Mouse (Mus musculus) ovary, postnatal 10 days (tissue): ENCODE results near the gene Olfr65.

Experiments
- DNase-seq: peaks from one replicate; pipeline ENCODE4 v3.0.0; 2022; ENCODE audit warnings: low spot score

Olfr65 gene

DNA sequence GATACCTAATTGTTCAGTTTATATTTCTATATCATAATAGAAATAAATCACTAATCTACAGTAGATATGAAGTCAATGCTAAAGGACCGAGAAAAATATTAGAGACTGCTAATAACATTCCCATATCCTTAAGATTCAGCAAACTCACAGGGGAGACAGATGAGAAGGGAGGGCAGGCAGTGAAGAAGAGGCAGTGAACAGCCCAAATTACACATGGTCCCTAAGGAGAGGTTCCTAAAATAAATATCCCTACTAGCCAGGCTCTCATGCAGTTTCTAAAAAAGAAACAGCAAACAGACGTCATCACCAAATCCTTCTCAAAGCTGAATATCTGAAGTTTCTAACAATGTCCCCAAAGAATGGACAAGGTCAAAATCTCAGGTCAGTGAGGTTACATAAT, at the start of gene Olfr65:
Gene Olfr65 (plus strand): TSS at position 301 of the 400 bp plus-strand sequence.
- no peak for DNase-seq

DNA sequence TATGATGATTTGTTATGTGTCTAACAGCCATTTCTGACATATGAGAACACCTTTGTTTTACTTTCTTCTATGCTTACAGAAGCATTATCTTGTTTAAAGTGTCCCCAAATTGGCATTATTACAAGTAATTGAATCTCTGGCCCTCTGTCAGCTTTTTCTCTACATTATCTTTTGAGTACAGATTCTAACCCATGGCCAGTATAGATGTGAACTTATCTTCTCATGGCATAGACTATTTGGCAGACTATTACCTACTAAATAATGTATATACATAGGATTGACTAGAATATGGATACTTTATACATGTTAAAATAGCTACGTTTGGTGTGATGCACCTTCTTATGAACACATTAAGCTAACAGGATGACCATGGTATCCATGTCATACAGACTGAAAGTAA, 48.6 kb upstream of the Olfr65 start:
- no peak for DNase-seq

DNA sequence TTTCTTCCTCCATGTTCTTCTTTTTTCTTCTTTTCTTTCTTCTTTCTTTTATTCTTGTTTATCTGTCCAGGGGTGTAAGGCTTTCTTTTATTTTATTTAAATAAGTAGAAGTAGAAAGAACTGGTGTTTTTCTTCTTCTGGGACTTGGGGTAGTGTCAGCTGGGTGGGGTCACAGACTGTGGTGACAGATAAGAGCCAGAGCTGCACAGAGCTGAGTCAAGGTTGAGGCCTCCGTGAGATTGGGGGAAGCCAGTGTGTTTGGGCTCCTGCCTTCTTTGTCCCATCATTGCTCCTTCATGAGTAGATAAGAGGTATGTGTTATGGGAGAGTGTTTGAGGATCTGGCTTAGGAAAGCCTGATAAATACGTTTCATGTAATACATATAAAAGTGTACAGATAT, 44.2 kb upstream of the Olfr65 start:
- DNase-seq, result no peak

DNA sequence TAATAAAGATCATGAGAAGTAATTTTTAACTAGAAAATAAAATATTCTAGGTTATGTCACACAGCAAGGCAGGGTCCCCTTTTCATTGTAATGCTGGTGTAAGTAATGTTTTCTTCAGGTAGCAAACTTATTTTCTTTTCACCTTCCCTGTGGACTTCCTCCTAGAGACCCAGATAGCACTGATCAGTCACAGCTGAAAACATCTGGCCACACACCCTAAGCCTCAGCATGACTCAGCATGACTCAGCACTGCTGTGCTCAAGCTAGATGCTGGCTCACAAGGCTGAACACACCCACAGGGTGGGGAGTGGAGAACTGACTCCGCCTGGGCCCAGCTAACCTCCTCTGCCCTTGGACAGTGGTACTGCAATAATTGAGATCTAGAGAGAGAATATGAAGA, 42.4 kb upstream of the Olfr65 start:
- no peak for DNase-seq

DNA sequence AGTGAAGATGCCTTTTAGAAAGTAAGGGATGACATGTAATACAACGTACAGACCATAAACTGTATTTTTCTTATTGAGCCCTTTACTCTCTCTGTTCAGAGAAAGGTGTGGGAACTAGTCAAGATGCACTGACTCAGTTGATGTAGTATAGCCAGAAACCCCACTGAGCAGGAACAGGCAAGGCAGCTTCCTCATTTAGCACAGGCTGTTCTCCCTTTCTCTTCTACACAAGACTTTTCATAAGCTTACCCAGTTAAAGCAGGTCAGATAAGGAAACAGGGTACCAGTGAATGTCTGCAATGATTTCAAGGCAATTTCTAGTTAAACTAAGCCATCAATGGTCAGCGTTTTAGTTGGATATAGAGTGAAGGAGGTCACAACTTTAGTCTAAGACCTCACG, 41.8 kb upstream of the Olfr65 start:
- no peak for DNase-seq

DNA sequence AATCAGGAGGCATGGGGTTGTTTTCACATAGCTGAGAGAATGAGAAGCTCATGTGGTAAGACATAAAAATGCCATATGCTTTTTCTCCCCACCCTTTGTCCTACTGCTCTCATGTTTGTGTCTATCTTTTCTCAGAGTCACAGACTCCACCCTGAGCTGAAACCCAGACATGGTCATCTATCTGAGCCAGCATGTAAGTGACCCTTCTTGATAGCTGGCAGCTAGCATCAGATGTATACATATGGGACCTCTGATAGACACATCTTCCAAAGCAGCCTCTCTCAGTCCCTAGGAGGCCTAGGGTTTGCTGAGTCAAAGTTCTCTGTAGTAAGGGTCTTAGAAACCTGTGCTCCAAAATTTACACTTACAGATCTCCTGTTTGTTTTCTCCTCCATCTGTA, 37.6 kb upstream of the Olfr65 start:
- DNase-seq, result no peak

DNA sequence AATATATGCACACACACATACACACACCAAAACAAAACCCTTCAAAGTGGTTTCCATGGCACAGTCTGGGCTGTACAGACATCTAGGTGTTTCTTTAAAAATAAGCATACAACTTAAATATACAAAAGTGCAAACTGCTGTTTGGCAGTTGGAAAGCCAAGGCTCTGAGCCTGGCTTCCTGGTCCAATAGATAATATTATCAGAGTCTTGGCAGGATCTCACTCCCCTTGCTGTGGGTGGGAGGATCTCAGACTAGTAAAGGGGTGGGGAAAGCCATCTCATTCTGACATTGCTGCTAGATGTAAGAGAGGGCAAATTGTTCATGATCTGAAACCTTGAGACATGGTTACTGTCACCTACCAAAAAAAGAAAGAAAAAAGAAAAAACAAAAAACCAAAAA, 32.6 kb upstream of the Olfr65 start:
- DNase-seq, result no peak

DNA sequence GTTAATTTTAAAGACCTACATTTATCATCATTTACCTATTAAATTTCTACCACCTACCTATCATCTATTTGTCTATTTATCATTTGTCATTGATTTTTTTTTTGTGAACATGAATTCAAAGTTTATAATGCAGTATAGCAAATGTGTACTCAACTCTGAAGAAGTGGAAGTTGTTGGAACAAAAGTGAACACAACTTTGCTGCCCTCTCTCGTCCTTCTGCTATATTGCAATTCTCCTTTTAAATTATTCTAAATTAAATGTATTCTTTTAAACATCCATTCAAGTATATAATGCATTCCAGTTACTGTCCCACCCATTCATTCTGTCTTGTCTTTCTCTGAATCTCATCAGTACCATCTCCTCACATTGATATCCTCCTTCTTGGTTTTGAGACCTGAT, 30.2 kb upstream of the Olfr65 start:
- no peak for DNase-seq

DNA sequence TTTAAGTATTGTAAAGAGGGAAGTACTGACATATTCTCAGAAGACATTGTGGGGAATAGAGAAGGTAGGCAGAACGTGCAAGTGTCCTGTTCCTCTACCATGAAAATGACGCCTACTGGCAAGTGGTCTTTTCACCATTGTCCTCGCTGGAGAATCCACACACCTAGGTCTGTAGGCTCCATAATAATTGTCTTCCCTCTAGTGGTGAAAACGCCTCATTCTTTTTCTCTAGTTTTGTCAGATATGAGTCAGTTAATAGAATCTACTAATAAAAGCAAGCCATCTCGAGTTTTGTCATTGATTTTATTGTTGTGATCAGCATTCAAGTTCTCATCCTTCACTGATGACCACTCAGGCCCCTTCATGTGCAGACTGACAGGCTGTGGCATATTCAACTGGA, 28.8 kb upstream of the Olfr65 start:
- no peak for DNase-seq

DNA sequence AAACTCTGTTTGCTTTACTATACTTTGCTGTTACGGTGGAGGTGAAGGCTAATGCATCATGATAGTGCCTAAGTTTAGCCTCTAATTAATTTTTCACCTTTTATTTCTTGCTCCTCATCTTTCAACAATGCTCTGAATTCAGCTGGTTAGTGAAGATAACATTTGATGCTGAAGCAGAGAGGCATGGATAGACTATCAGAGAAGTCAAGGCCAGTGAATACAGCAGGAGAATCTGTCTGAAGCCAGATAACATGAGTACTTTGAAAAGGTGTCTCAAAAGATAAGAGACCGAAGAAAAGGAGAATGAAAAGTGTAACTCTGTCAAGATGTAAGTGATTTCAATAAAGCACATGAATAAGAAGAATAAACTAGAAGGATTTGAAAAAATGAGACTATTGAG, 26.2 kb upstream of the Olfr65 start:
- DNase-seq, result no peak

DNA sequence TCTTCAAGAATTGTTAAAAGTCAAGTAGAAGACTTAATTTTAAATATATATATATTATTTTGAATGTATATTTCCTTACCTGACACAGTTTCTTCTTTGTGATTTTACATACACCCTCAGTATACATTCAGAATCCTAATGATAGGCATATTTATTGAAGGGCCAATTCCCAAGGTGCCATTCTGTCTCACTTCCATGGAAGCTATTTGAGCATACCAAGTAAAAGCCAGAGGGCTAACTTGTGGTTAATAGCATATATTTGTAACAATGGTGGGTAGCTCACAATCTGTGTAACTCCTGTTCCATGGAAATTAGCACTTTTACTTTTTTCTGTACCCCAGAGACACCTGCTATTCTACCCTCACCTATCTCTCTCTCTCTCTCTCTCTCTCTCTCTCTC, 17.1 kb upstream of the Olfr65 start, which contains the start of gene Olfr66:
Gene Olfr66 (minus strand): TSS at position 101 of the 400 bp plus-strand sequence.
- no peak for DNase-seq

DNA sequence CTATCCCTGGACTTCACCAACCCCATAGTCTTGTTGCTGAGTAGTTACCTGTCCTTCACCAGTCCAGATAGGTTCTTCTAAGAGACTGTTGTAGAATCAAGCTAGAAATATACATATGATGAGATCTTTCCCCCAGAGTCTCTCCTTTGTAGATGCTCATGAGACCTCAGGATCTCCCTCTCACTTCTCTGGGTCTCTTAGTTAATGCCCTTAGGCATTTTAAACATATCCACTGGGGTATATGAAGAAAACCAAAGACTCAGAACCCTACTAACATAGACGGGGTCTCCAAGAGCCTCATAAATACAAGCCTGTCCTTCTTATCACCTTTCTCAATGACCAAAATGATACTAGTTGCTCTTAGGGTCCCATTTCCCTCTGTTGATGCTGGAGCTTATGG, 8.9 kb upstream of the Olfr65 start, which contains the start of gene Olfr64:
Gene Olfr64 (minus strand): TSS at position 101 of the 400 bp plus-strand sequence.
- DNase-seq, result no peak

DNA sequence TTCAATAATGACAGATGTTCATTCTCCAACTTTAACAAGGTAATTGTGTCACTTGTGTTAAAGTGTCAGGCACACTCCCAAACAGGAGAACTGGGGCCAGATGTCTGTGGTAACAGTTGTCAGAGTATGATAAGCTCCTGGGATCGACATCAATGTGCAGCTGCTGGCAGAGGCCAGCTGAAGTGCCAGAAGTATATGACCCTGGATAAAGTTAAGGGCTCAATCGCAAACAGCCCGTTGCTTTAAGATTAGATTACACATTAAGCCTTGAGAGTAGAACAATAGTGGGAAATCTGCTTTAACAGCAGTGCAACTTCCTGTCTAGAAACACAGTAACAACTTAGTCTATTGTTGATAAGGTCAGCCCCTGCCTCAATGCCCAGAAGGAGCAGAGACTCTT, 6.8 kb downstream of the Olfr65 start:
- DNase-seq, result no peak

DNA sequence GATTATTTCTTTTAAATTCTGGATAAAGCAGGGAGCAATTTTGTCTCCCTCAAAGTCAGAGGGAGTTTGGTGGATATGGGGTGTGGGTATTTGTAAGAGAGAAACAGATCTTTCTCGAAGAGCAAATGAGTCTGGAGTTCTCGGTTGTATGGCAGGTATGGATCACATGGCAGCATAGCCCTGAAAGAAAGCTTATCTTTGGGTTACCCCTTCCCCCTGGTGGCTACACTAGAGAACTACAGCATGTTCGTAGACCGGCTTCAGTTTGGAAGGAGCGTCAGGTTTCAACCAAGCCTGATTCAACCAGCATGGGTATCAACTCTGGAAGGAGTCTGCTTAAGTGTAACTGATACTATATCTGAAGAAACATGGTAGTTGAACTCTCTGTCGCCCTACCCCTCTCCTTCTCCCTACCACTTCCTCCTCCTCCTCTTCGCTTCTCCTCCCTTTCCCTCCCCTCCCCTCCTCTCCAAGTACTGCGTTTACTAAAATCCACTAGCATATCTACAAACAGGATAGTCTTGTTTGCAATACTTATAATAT, 9.8 kb downstream of the Olfr65 start:
- no peak for DNase-seq

DNA sequence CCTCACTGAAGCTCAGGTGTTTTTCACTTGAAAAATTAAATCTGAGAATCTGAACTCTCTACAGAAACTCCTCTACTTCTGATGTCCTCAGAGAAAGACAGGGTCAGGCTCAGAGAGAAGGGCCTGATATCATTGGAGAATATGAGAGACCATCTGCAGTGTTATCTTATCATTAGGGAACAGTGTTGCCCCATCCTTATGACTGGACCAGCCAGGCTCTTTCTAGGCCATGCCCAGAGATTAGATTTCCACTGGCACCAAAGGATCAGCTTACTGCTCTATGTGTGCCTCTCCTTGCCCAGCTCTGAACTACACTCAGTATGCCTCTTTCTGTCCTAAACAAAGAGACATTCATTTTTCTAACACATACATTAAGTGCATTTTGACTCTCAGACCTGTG, 12.1 kb downstream of the Olfr65 start:
- no peak for DNase-seq

DNA sequence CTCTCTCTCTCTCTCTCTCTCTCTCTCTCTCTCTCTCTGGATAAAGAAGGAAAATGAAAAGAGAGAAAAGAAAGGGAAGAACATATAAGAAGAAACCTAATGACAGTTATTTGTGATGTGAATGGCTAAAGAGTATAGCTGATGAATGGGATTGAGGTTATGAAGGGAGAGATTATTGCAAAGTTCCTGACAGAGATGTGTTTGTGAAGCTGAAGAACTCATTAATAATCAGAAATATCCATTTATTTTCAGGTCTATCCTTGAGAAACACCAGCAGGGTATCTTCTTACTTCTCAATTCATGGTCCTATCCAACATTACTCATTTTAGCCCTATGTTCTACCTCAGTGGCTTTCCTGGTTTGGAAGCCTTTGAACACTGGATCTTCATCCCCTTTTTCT, 25.2 kb downstream of the Olfr65 start, which contains the start of gene Olfr631:
Gene Olfr631 (plus strand): TSS at position 301 of the 400 bp plus-strand sequence.
- no peak for DNase-seq

DNA sequence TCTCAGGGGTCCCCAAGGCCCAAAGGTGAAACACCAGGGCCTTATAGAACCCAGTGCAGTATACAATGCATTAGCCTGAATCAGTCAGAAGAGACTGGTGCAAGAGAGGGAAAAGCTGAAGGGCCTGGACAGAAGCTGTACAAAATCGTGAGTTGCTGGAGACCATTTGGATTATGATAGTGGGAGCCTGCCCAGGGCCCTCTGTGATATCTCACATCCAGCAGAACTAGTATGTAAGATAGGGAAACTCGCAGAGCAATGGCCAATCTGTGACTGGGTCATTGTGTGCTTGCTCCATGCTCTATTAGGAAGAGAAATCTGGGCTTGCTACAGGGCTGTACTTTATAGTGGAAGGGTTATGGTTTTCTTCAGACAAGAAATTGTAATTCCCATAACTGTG, 31.0 kb downstream of the Olfr65 start, which contains the start of gene Olfr632:
Gene Olfr632 (plus strand): TSS at position 84 of the 400 bp plus-strand sequence.
- no peak for DNase-seq

DNA sequence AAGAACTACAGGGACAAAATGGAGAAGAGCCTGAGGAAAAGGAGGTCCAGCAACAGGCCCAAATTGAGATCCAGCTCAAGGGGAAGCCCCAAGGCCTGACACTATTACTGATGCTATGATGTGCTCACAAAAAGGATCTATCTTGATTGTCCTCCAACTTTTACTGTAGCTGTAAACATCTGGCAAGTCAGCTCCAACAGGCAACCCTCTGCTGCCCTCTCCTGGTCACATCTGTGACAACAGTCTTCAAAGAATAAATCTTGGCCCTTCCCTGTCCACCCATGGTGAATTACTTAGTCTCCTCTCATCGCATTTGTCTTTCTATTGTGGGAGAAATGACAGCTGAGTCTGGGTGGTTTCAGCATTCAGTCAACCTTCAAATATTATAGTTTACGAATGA, 39.4 kb downstream of the Olfr65 start:
- DNase-seq, result no peak

DNA sequence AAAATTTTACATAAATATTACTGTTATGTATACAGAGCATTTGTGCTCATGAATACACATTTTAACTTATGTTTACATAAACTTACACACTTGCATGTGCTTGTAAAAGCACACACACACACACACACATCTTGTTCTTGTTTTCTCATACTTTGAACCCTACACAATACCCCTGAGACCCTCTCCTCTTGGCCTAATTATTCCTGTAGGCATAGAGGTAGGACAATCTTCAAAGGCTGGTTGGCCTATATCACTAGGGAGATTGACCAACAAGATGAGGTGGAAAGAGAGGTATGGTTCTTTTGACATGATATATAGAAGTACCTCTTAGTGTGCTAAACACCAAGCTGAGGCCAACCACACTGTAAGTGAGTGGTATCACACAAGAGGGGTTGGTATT, 40.9 kb downstream of the Olfr65 start, which contains the start of gene Olfr633:
Gene Olfr633 (plus strand): TSS at position 301 of the 400 bp plus-strand sequence.
- no peak for DNase-seq
